Mouse (Mus musculus): Measurements from ENCODE around the gene Lhpp. TPM values are rescaled to one million over a fixed set of nuclear protein-coding genes. Genes with fewer than 3 reads are reported as not detected.

Gene Lhpp
- polyA plus RNA-seq, 1 experiment = 4.7 TPM

DNA sequence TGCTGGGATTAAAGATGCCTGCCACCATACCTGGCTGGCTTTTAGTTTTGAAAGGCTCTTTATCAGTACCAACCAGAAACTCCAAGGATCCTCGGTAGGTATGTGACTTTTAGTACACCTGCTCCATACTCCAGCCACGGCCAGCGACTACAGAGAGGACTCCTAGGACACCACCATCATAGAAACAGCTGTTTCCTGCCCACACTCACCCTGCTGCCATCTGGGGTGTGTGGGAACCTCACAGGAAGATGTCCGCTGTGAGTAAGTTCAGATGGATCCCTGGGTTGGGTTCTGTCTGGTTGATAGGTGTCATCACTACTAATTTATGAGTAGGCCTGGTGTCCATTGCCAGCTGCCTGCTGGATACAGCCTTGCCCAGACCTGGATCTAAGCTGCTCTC, 88.3 kb downstream of the Lhpp start:
- TF ChIP-seq MYOD1 (IDR thresholded peaks at IDR 0.05; ENCODE audit: control insufficient read depth in 1 of 3, insufficient read length in 2 of 3, low read depth in 2 of 3) (peak; percentile 2 to 93 (median 58)), TCF12 (IDR thresholded peaks at IDR 0.05; ENCODE audit: insufficient read depth, poor library complexity, severe bottlenecking) (peak; percentile 58), CEBPB (IDR thresholded peaks at IDR 0.05; ENCODE audit: insufficient read depth, poor library complexity, severe bottlenecking) (no peak), MYOG (IDR thresholded peaks at IDR 0.05; ENCODE audit: control insufficient read depth in 1 of 3, insufficient read depth in 1 of 3, insufficient read length in 2 of 3, low read depth in 2 of 3) (peak; percentile 56 to 93 (median 62))
- Histone ChIP-seq H3K36me3 (ENCODE audit: control insufficient read depth, insufficient read depth) (no peaks in the 10 kb centered on the region), H3K79me2 (ENCODE audit: control insufficient read depth, insufficient read depth) (no peaks in the 10 kb centered on the region), H3K4me3 (no peak overlapping the region), H3ac (ENCODE audit: control insufficient read depth, insufficient read length) (no peak overlapping the region), H3K4me2 (ENCODE audit: low read depth) (peak overlapping the region; percentile 3), H3K27me3 (ENCODE audit: control insufficient read depth, insufficient read depth, insufficient read length) (no peaks in the 10 kb centered on the region)

DNA sequence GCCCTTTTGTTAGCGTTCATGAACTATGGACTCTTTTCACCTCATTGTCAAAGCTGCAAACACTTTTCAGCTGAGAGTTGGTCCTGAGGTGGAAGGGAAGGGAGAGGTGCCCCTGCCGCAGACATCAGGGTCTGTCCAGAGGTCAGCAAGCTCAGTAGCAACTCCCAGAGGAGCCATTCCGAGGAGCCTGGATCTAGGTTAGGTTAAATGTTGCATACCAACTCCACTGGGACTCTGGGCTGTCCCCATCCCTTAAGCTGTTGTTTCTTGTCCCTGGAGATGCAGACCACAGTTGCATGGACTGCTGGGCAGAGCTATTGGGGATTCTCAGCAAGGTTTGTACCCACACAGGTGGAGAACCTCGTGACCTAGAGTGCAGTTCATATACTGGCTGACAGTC, 88.7 kb downstream of the Lhpp start:
- Histone ChIP-seq H3K79me2 (ENCODE audit: control insufficient read depth, insufficient read depth) (no peaks in the 10 kb centered on the region), H3K36me3 (ENCODE audit: control insufficient read depth, insufficient read depth) (no peaks in the 10 kb centered on the region), H3K4me3 (no peak overlapping the region), H3ac (ENCODE audit: control insufficient read depth, insufficient read length) (no peak overlapping the region), H3K4me2 (ENCODE audit: low read depth) (peak overlapping the region; percentile 3), H3K27me3 (ENCODE audit: control insufficient read depth, insufficient read depth, insufficient read length) (no peaks in the 10 kb centered on the region)
- TF ChIP-seq USF1 (IDR thresholded peaks at IDR 0.05; ENCODE audit: low read depth) = no peak
- no peak for TF ChIP-seq TCF12 (IDR thresholded peaks at IDR 0.05; ENCODE audit: insufficient read depth, poor library complexity, severe bottlenecking)
- TF ChIP-seq MYOD1 (IDR thresholded peaks at IDR 0.05; ENCODE audit: control insufficient read depth in 1 of 3, insufficient read length in 2 of 3, low read depth in 2 of 3) = no peak
- TF ChIP-seq SRF (IDR thresholded peaks at IDR 0.05; ENCODE audit: control insufficient read depth, insufficient read length, low read depth) = no peak
- TF ChIP-seq REST (IDR thresholded peaks at IDR 0.05; ENCODE audit: insufficient read depth, insufficient read length) = no peak

DNA sequence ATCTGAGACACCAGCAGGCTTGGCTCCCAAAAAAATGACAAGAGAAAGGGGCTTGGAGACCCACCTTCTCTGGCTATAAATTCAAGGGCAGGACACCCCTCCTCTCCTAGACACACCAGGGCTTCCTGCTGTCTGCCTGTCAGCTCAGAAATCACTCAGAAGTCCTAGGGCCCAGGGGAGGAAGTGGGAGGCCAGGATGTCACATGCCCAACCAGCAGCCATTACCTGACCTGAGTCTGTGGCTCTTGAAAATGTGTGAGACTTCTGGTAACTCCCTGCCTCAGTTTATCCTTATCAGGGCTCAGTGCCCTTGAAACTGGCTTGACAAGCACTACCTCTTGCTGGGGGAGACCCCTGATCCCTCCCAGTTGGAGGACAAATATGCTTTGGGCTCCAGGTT, 89.2 kb downstream of the Lhpp start:
- Histone ChIP-seq H3K4me3 (no peak overlapping the region), H3K4me2 (ENCODE audit: low read depth) (peak overlapping the region; percentile 38), H3K79me2 (ENCODE audit: control insufficient read depth, insufficient read depth) (no peaks in the 10 kb centered on the region), H3K27me3 (ENCODE audit: control insufficient read depth, insufficient read depth, insufficient read length) (no peaks in the 10 kb centered on the region), H3ac (ENCODE audit: control insufficient read depth, insufficient read length) (no peak overlapping the region), H3K36me3 (ENCODE audit: control insufficient read depth, insufficient read depth) (no peaks in the 10 kb centered on the region)
- no peak for TF ChIP-seq TCF3 (IDR thresholded peaks at IDR 0.05; ENCODE audit: insufficient read length, low read depth)
- no peak for TF ChIP-seq E2F4 (IDR thresholded peaks at IDR 0.05; ENCODE audit: insufficient read depth)
- no peak for TF ChIP-seq POLR2AphosphoS2 (IDR thresholded peaks at IDR 0.05; ENCODE audit: insufficient read length, low read depth)
- no peak for TF ChIP-seq SRF (IDR thresholded peaks at IDR 0.05; ENCODE audit: control insufficient read depth, insufficient read length, low read depth)
- TF ChIP-seq USF1 (IDR thresholded peaks at IDR 0.05; ENCODE audit: low read depth) = no peak
- no peak for TF ChIP-seq POLR2A (IDR thresholded peaks at IDR 0.05; ENCODE audit: insufficient read length, low read depth)
- TF ChIP-seq CEBPB (IDR thresholded peaks at IDR 0.05; ENCODE audit: insufficient read depth, poor library complexity, severe bottlenecking) = no peak
- no peak for TF ChIP-seq REST (IDR thresholded peaks at IDR 0.05; ENCODE audit: insufficient read depth, insufficient read length)
- no peak for TF ChIP-seq TCF12 (IDR thresholded peaks at IDR 0.05; ENCODE audit: insufficient read depth, poor library complexity, severe bottlenecking)
- TF ChIP-seq MAX (IDR thresholded peaks at IDR 0.05; ENCODE audit: low read depth) = no peak
- no peak for TF ChIP-seq MYOD1 (IDR thresholded peaks at IDR 0.05; ENCODE audit: control insufficient read depth in 1 of 3, insufficient read length in 2 of 3, low read depth in 2 of 3)
- TF ChIP-seq MYOG (IDR thresholded peaks at IDR 0.05; ENCODE audit: control insufficient read depth in 1 of 3, insufficient read depth in 1 of 3, insufficient read length in 2 of 3, low read depth in 2 of 3) = no peak

DNA sequence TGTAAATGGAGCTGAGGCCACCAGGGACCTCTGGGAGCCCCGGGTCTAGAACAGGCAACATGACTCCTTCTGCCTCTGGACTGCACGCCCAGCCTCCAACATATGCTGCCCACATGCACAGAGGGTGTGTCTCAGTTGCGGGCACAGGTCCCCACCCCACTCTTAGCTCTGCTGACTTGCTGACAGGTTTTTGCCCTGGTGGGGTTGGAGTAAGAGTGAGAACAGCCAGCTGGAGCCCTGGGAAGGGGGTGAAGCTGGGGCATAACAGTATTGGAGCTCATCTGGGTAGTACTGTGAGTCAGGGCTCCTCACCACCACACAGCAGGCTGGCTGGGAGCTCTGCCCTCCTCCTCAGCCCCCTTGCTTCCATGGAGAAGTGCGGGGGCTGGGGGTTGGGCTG, 89.7 kb downstream of the Lhpp start:
- TF ChIP-seq TCF3 (IDR thresholded peaks at IDR 0.05; ENCODE audit: insufficient read length, low read depth) = peak; percentile 77
- TF ChIP-seq TCF12 (IDR thresholded peaks at IDR 0.05; ENCODE audit: insufficient read depth, poor library complexity, severe bottlenecking) = peak; percentile 62
- TF ChIP-seq MAX (IDR thresholded peaks at IDR 0.05; ENCODE audit: low read depth) = no peak
- TF ChIP-seq SRF (IDR thresholded peaks at IDR 0.05; ENCODE audit: control insufficient read depth, insufficient read length, low read depth) = no peak
- TF ChIP-seq MYOD1 (IDR thresholded peaks at IDR 0.05; ENCODE audit: control insufficient read depth in 1 of 3, insufficient read length in 2 of 3, low read depth in 2 of 3) = peak; percentile 51 to 91 (median 69)
- TF ChIP-seq MYOG (IDR thresholded peaks at IDR 0.05; ENCODE audit: control insufficient read depth in 1 of 3, insufficient read depth in 1 of 3, insufficient read length in 2 of 3, low read depth in 2 of 3) = peak; percentile 47 to 98 (median 69)
- H3ac ChIP-seq (ENCODE audit: control insufficient read depth, insufficient read length) = no peak overlapping the region

DNA sequence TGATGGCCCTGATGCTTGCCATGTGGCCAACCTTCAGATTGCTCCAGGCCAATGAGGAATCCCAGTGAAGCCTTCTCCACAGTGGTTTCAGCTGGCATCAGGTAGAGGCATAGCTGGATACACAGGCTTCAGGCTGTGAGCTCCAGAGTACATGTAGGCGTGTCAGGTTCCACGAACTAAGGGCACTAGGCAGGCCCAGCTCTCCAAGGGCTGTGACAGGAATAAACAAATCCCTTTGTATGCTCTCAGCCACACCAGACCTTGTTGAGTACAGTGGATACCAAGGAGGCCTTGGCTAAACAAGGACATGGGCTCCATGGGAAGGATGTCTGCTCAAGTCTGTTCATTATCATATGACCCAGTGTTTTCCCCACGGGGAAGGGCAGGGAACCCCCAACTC, 91.0 kb downstream of the Lhpp start:
- no peak overlapping the region for H3K4me3 ChIP-seq
- no peaks in the 10 kb centered on the region for H3K36me3 ChIP-seq (ENCODE audit: control insufficient read depth, insufficient read depth)
- H3K27me3 ChIP-seq (ENCODE audit: control insufficient read depth, insufficient read depth, insufficient read length) = no peaks in the 10 kb centered on the region
- H3K4me2 ChIP-seq (ENCODE audit: low read depth) = no peak overlapping the region
- no peak overlapping the region for H3ac ChIP-seq (ENCODE audit: control insufficient read depth, insufficient read length)
- TF ChIP-seq TCF12 (IDR thresholded peaks at IDR 0.05; ENCODE audit: insufficient read depth, poor library complexity, severe bottlenecking) (no peak), TCF3 (IDR thresholded peaks at IDR 0.05; ENCODE audit: insufficient read length, low read depth) (no peak), MYOD1 (IDR thresholded peaks at IDR 0.05; ENCODE audit: control insufficient read depth in 1 of 3, insufficient read length in 2 of 3, low read depth in 2 of 3) (peak in 1 of 3 experiments; percentile 2), POLR2A (IDR thresholded peaks at IDR 0.05; ENCODE audit: insufficient read length, low read depth) (no peak), POLR2AphosphoS2 (IDR thresholded peaks at IDR 0.05; ENCODE audit: insufficient read length, low read depth) (no peak), USF1 (IDR thresholded peaks at IDR 0.05; ENCODE audit: low read depth) (no peak)
- H3K79me2 ChIP-seq (ENCODE audit: control insufficient read depth, insufficient read depth) = no peaks in the 10 kb centered on the region

More for the DNA sequence above, 89.7 kb downstream of the Lhpp start:
- Histone ChIP-seq H3K27me3 (ENCODE audit: control insufficient read depth, insufficient read depth, insufficient read length) (no peaks in the 10 kb centered on the region), H3K79me2 (ENCODE audit: control insufficient read depth, insufficient read depth) (no peaks in the 10 kb centered on the region), H3K4me2 (ENCODE audit: low read depth) (peak overlapping the region; percentile 30), H3K4me3 (no peak overlapping the region), H3K36me3 (ENCODE audit: control insufficient read depth, insufficient read depth) (no peaks in the 10 kb centered on the region)

Measured in myocyte (in vitro differentiated cells).